Mouse (Mus musculus) myocyte (in vitro differentiated cells): Measurements from ENCODE around the gene Myo15.

ENCODE experiments used
- CEBPB ChIP-seq: IDR thresholded peaks from 2 replicates; pipeline ENCODE4 v1.6.1; 2011; ENCODE audit warnings: mild to moderate bottlenecking, moderate library complexity; ENCODE audit not compliant: poor library complexity, insufficient read depth, severe bottlenecking
- MAX ChIP-seq: IDR thresholded peaks from one replicate; pipeline ENCODE4 v1.6.1; 2011; ENCODE audit warnings: low read depth, mild to moderate bottlenecking, control low read depth
- MYOG ChIP-seq, 3 experiments: IDR thresholded peaks; one replicate each; pipeline ENCODE4 v1.6.1; 2011; ENCODE audit warnings: control low read depth in 2 of 3, low read depth in 2 of 3, mild to moderate bottlenecking in 2 of 3; ENCODE audit not compliant: insufficient read length in 2 of 3, control insufficient read depth in 1 of 3, insufficient read depth in 1 of 3
- POLR2A ChIP-seq: IDR thresholded peaks from one replicate; pipeline ENCODE4 v1.6.1; 2011; ENCODE audit warnings: low read depth, mild to moderate bottlenecking, control low read depth, moderate library complexity; ENCODE audit not compliant: insufficient read length
- POLR2AphosphoS2 ChIP-seq: IDR thresholded peaks from one replicate; pipeline ENCODE4 v1.6.1; 2011; ENCODE audit warnings: low read depth, control low read depth; ENCODE audit not compliant: insufficient read length
- TCF3 ChIP-seq: IDR thresholded peaks from one replicate; pipeline ENCODE4 v1.6.1; 2011; ENCODE audit warnings: low read depth, control low read depth; ENCODE audit not compliant: insufficient read length
- USF1 ChIP-seq: IDR thresholded peaks from one replicate; pipeline ENCODE4 v1.6.1; 2011; ENCODE audit warnings: low read depth, mild to moderate bottlenecking, control low read depth, moderate library complexity

- TF ChIP-seq USF1, result no peak
- no peak for TF ChIP-seq POLR2A
- no peak for TF ChIP-seq MAX
- TF ChIP-seq CEBPB, result no peak
- no peak for TF ChIP-seq TCF3
- no peak for TF ChIP-seq POLR2AphosphoS2
- TF ChIP-seq MYOG (IDR thresholded peaks at IDR 0.05; ENCODE audit: control insufficient read depth in 1 of 3, insufficient read depth in 1 of 3, insufficient read length in 2 of 3, low read depth in 2 of 3), result no peak
Measured at GRCm38 (mm10) chr11:60511893-60512292, 42.8 kb downstream of the Myo15 start.
